Mouse (Mus musculus) erythroblast, embryonic 14.5 days (primary cell): ENCODE data around the gene Myrf.

Source experiments
- GATA1 ChIP-seq: IDR thresholded peaks from 2 replicates; pipeline ENCODE4 v1.6.1; 2012; ENCODE audit warnings: low read length, inconsistent platforms, mixed read lengths
- TAL1 ChIP-seq: IDR thresholded peaks from 3 replicates; pipeline ENCODE4 v1.6.1; 2012; ENCODE audit warnings: low read length, inconsistent platforms, mixed read lengths

DNA sequence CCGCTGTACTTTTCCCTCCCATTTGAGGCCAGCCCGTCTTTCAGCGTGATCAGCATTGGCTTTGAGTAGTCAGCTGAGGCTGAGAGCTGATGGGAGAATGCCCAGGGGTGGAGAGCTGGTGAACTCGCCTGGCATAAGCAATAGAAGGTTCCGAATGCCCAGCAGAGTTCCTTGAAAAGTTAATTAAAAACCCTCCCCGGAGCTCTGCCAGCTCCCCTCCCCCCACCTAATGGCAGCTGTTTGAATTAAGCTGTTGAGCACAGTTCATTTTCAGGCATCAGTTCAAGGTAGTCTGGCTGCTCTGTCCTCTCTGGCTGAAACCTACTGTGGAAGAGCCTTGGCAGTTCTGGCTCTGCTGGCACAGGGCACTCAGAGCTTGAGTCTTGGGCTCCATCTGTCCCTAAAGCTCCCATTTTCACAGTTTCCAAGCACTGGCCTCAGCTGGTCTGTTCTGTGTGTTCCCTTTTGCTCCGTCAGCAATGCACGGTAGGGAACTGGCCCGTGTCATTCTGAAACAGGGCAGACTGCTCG lies 52.2 kb downstream of the Myrf start:
- TF ChIP-seq TAL1 = no peak
- TF ChIP-seq GATA1 = no peak
